Mouse (Mus musculus) limb, embryonic 14.5 days (tissue): ENCODE measurements at regions not wholly inside any gene's neighbourhood (a gene's known extent, or its start where the extent isn't known, plus 50 kb on each side); places are given as distances from the start of the nearest gene placed in this dataset.

ENCODE experiments used
- ATAC-seq: fragments of 200-750 bp; cut with Nextera tagmentation; 2 replicates; pipeline ENCODE4 v1.8.0; 2017; ENCODE audit warnings: low read depth, moderate number of reproducible peaks, moderate TSS enrichment; ENCODE audit not compliant: low FRiP score
- DNase-seq: peaks from one replicate; pipeline ENCODE4 v3.0.0-alpha.2; 2015; ENCODE audit warnings: low spot score
- H3K27ac ChIP-seq: fragments of 300-500 bp; sonication (generic); replicated peaks from 2 replicates; pipeline ENCODE4 v1.5.1; 2014; ENCODE audit warnings: low read depth, mild to moderate bottlenecking, low read length, moderate library complexity, mixed read lengths
- H3K27me3 ChIP-seq: fragments of 300-500 bp; sonication (generic); 2 replicates; pipeline ENCODE4 v1.6.1; 2014; ENCODE audit warnings: low read length, mixed read lengths; ENCODE audit not compliant: control insufficient read depth, insufficient read depth
- H3K36me3 ChIP-seq: fragments of 300-500 bp; sonication (generic); 2 replicates; pipeline ENCODE4 v1.6.1; 2014; ENCODE audit warnings: mild to moderate bottlenecking, low read length, moderate library complexity, mixed read lengths; ENCODE audit not compliant: control insufficient read depth, insufficient read depth
- H3K4me1 ChIP-seq: fragments of 300-500 bp; sonication (generic); 2 replicates; pipeline ENCODE4 v1.6.1; 2014; ENCODE audit warnings: antibody characterized with exemption, low read length, mixed read lengths; ENCODE audit not compliant: control insufficient read depth, insufficient read depth
- H3K4me2 ChIP-seq: fragments of 300-500 bp; sonication (generic); replicated peaks from 2 replicates; pipeline ENCODE4 v1.6.1; 2014; ENCODE audit warnings: low read depth, mild to moderate bottlenecking, low read length, moderate library complexity; ENCODE audit not compliant: severe bottlenecking
- H3K4me3 ChIP-seq: fragments of 300-500 bp; sonication (generic); replicated peaks from 2 replicates; pipeline ENCODE4 v1.5.1; 2014; ENCODE audit warnings: low read length
- H3K9ac ChIP-seq: fragments of 300-500 bp; sonication (generic); 2 replicates; pipeline ENCODE4 v1.6.1; 2014; ENCODE audit warnings: mild to moderate bottlenecking, low read depth, low read length, moderate library complexity; ENCODE audit not compliant: severe bottlenecking
- H3K9me3 ChIP-seq: fragments of 300-500 bp; sonication (generic); 2 replicates; pipeline ENCODE4 v1.6.1; 2016; ENCODE audit warnings: low read length; ENCODE audit not compliant: control insufficient read depth
- POLR2A ChIP-seq: fragments of 200-500 bp; IDR thresholded peaks from 2 replicates; pipeline ENCODE4 v1.8.0; 2012; ENCODE audit warnings: inconsistent platforms, mild to moderate bottlenecking, moderate library complexity, borderline replicate concordance; ENCODE audit not compliant: insufficient read depth, insufficient read length; ENCODE audit errors: extremely low read depth
- WGBS: fragments of 180-500 bp; shearing (Covaris S2); extraction: QIAGEN DNeasy Blood & Tissue Kit; methylation state at CpG from one replicate; pipeline ENCODE4 v1.1.7; 2014; 5-methylcytosine and 5-hydroxymethylcytosine counted together

GRCm38 (mm10) chr6:71012436-71012822, 56.1 kb downstream of the Foxi3 start:
- TF ChIP-seq POLR2A = no peak
- 0 out of 2 replicates have a peak, but pooled peaks cover 3% of the 10 kb centered on the region for H3K4me1 ChIP-seq
- no peak overlapping the region for H3K27ac ChIP-seq
- H3K9ac ChIP-seq = peak overlapping the region; percentile 50
- H3K4me2 ChIP-seq = peak overlapping the region; percentile 95
- H3K27me3 ChIP-seq = no peaks in the 10 kb centered on the region
- H3K36me3 ChIP-seq = no peaks in the 10 kb centered on the region
- no peak for DNase-seq
- no peaks in the 10 kb centered on the region for H3K9me3 ChIP-seq
- no peak for ATAC-seq
- 8% methylated on average over 9 of the region's 9 CpGs for WGBS
- H3K4me3 ChIP-seq = peak overlapping the region; percentile 46

GRCm38 (mm10) chr6:71012823-71013461, 56.6 kb downstream of the Foxi3 start:
- no peaks in the 10 kb centered on the region for H3K36me3 ChIP-seq
- peak; percentile 72 for DNase-seq
- H3K4me3 ChIP-seq = peak overlapping the region; percentile 46
- 0% methylated on average over 37 of the region's 38 CpGs for WGBS
- no peak overlapping the region for H3K27ac ChIP-seq
- no peak for TF ChIP-seq POLR2A
- 0 out of 2 replicates have a peak, but pooled peaks cover 3% of the 10 kb centered on the region for H3K4me1 ChIP-seq
- peak; percentile 93 for ATAC-seq
- no peaks in the 10 kb centered on the region for H3K9me3 ChIP-seq
- H3K9ac ChIP-seq = peak overlapping the region; percentile 50
- no peaks in the 10 kb centered on the region for H3K27me3 ChIP-seq
- H3K4me2 ChIP-seq = peak overlapping the region; percentile 95

GRCm38 (mm10) chr6:71016388-71016787, 60.1 kb downstream of the Foxi3 start:
- DNase-seq (no peak), ATAC-seq (no peak)
- Histone ChIP-seq H3K4me1 (0 out of 2 replicates have a peak, but pooled peaks cover 3% of the 10 kb centered on the region), H3K27ac (no peak overlapping the region), H3K36me3 (no peaks in the 10 kb centered on the region), H3K9me3 (no peaks in the 10 kb centered on the region), H3K9ac (no peak overlapping the region), H3K4me3 (no peak overlapping the region), H3K27me3 (no peaks in the 10 kb centered on the region), H3K4me2 (no peak overlapping the region)
- 13% methylated on average over 1 of the region's 1 CpGs for WGBS
- TF ChIP-seq POLR2A = no peak

GRCm38 (mm10) chr6:71021353-71021752, 65.0 kb downstream of the Foxi3 start:
- Histone ChIP-seq H3K4me3 (no peak overlapping the region), H3K4me2 (no peak overlapping the region), H3K27me3 (no peaks in the 10 kb centered on the region), H3K36me3 (no peaks in the 10 kb centered on the region), H3K4me1 (no peaks in the 10 kb centered on the region), H3K27ac (no peak overlapping the region), H3K9me3 (no peaks in the 10 kb centered on the region), H3K9ac (no peak overlapping the region)
- ATAC-seq (no peak), DNase-seq (no peak)
- no peak for TF ChIP-seq POLR2A
- WGBS = 16% methylated on average over 9 of the region's 9 CpGs

- no peak overlapping the region for H3K4me3 ChIP-seq
- H3K9me3 ChIP-seq = no peaks in the 10 kb centered on the region
- H3K4me2 ChIP-seq = no peak overlapping the region
- 80% methylated on average over 4 of the region's 4 CpGs for WGBS
- no peaks in the 10 kb centered on the region for H3K36me3 ChIP-seq
- DNase-seq (no peak), ATAC-seq (no peak)
- no peaks in the 10 kb centered on the region for H3K4me1 ChIP-seq
- TF ChIP-seq POLR2A = no peak
- H3K9ac ChIP-seq = no peak overlapping the region
- no peak overlapping the region for H3K27ac ChIP-seq
- H3K27me3 ChIP-seq = no peaks in the 10 kb centered on the region
Observed at GRCm38 (mm10) chr6:71025472-71025871, 69.1 kb downstream of the Foxi3 start.

- ATAC-seq (no peak), DNase-seq (no peak)
- H3K27me3 ChIP-seq = no peaks in the 10 kb centered on the region
- no peak overlapping the region for H3K9ac ChIP-seq
- H3K4me3 ChIP-seq = no peak overlapping the region
- no peaks in the 10 kb centered on the region for H3K36me3 ChIP-seq
- H3K27ac ChIP-seq = no peak overlapping the region
- WGBS = 82% methylated on average over 6 of the region's 6 CpGs
- TF ChIP-seq POLR2A = no peak
- H3K4me2 ChIP-seq = no peak overlapping the region
- H3K4me1 ChIP-seq = no peaks in the 10 kb centered on the region
- H3K9me3 ChIP-seq = no peaks in the 10 kb centered on the region
Observed at GRCm38 (mm10) chr6:71029663-71030062, 73.3 kb downstream of the Foxi3 start.
